Mouse (Mus musculus) right cerebral cortex, postnatal 25 days (tissue): ENCODE results near the gene Ugt1a5.

ENCODE experiments used
- DNase-seq: peaks from one replicate; pipeline ENCODE4 v3.0.0; 2022

Ugt1a5 gene

GRCm38 (mm10) chr1:88199996-88200395, 34.2 kb downstream of the Ugt1a5 start:
- DNase-seq: no peak

GRCm38 (mm10) chr1:88200456-88200855, 34.6 kb downstream of the Ugt1a5 start, which contains the start of gene Ugt1a2:
Ugt1a2 (plus strand) TSS chr1:88200601.
- no peak for DNase-seq

- DNase-seq: peak; percentile 89
These were observed 39.6 kb downstream of the Ugt1a5 start, which contains the start of gene Dnajb3 for GRCm38 (mm10) chr1:88205294-88205922. Dnajb3 (minus strand) TSS chr1:88205782.

- no peak for DNase-seq
These were observed 41.1 kb downstream of the Ugt1a5 start for GRCm38 (mm10) chr1:88206843-88207479.

- DNase-seq: no peak
These were observed 46.0 kb downstream of the Ugt1a5 start, which contains the start of gene Ugt1a1 for GRCm38 (mm10) chr1:88211812-88212211. Ugt1a1 (plus strand) TSS chr1:88211959.

GRCm38 (mm10) chr1:88212341-88213045, 46.7 kb downstream of the Ugt1a5 start:
- no peak for DNase-seq

- DNase-seq: no peak
These were observed 47.2 kb downstream of the Ugt1a5 start for GRCm38 (mm10) chr1:88213061-88213460.

- DNase-seq: no peak
These were observed 48.1 kb downstream of the Ugt1a5 start for GRCm38 (mm10) chr1:88213766-88214461.

- no peak for DNase-seq
These were observed 48.7 kb downstream of the Ugt1a5 start for GRCm38 (mm10) chr1:88214462-88214952.

- DNase-seq: no peak
These were observed 49.9 kb downstream of the Ugt1a5 start for GRCm38 (mm10) chr1:88215466-88216380.

GRCm38 (mm10) chr1:88216551-88216950, 50.7 kb downstream of the Ugt1a5 start:
- DNase-seq: no peak

- DNase-seq: no peak
These were observed 51.3 kb downstream of the Ugt1a5 start for GRCm38 (mm10) chr1:88217144-88217543.

- no peak for DNase-seq
These were observed 51.8 kb downstream of the Ugt1a5 start for GRCm38 (mm10) chr1:88217576-88217975.

- no peak for DNase-seq
These were observed 52.2 kb downstream of the Ugt1a5 start for GRCm38 (mm10) chr1:88218051-88218450.

- DNase-seq: no peak
These were observed 52.8 kb downstream of the Ugt1a5 start for GRCm38 (mm10) chr1:88218591-88218990.

GRCm38 (mm10) chr1:88219054-88219453, 53.2 kb downstream of the Ugt1a5 start:
- no peak for DNase-seq

- DNase-seq: peak; percentile 5
These were observed 54.5 kb downstream of the Ugt1a5 start for GRCm38 (mm10) chr1:88220336-88220735.

GRCm38 (mm10) chr1:88222216-88222615, 56.4 kb downstream of the Ugt1a5 start:
- DNase-seq: no peak

GRCm38 (mm10) chr1:88223011-88223515, 57.3 kb downstream of the Ugt1a5 start:
- DNase-seq: peak; percentile 4

- DNase-seq: peak; percentile 3
These were observed 57.8 kb downstream of the Ugt1a5 start for GRCm38 (mm10) chr1:88223591-88223990.

- peak; percentile 3 for DNase-seq
These were observed 58.4 kb downstream of the Ugt1a5 start for GRCm38 (mm10) chr1:88224029-88224776.
